Mouse (Mus musculus) liver, embryonic 14.5 days (tissue): ENCODE results near the gene Pet100. TPM values are rescaled to one million over a fixed set of nuclear protein-coding genes. Genes with fewer than 3 reads are reported as not detected.

Source experiments
- ATAC-seq: fragments of 200-750 bp; cut with Nextera tagmentation; 2 replicates; pipeline ENCODE4 v1.8.0; 2017; ENCODE audit warnings: moderate number of reproducible peaks, mild to moderate bottlenecking, moderate library complexity; ENCODE audit not compliant: insufficient read depth
- DNase-seq, 3 experiments: peaks; one replicate each; pipeline ENCODE4 v3.0.0-alpha.2; 2012 to 2013; ENCODE audit warnings: low read depth in 3 of 3, low spot score in 3 of 3
- H3K27ac ChIP-seq: fragments of 300-500 bp; sonication (generic); 2 replicates; pipeline ENCODE4 v1.5.1; 2014; ENCODE audit warnings: moderate library complexity, mild to moderate bottlenecking, control low read depth, inconsistent platforms
- H3K27me3 ChIP-seq: fragments of 300-500 bp; sonication (generic); 2 replicates; pipeline ENCODE4 v1.6.1; 2014; ENCODE audit warnings: mild to moderate bottlenecking, low read length, moderate library complexity; ENCODE audit not compliant: control insufficient read depth, insufficient read depth
- H3K36me3 ChIP-seq: fragments of 300-500 bp; sonication (generic); replicated peaks from 2 replicates; pipeline ENCODE4 v1.6.1; 2014; ENCODE audit warnings: low read depth; ENCODE audit not compliant: control insufficient read depth, insufficient read depth
- H3K4me1 ChIP-seq, 2 experiments: fragments of 200-500 bp in 1 of 2; fragments of 300-500 bp in 1 of 2; sonication (generic) in 1 of 2; replicated peaks; 2 replicates each; pipeline ENCODE4 v1.6.1; 2012 to 2014; ENCODE audit warnings: antibody characterized with exemption in 1 of 2, inconsistent platforms in 1 of 2, low read length in 1 of 2; ENCODE audit not compliant: control insufficient read depth in 2 of 2, insufficient read depth in 2 of 2
- H3K4me2 ChIP-seq: fragments of 300-500 bp; sonication (generic); 2 replicates; pipeline ENCODE4 v1.6.1; 2014; ENCODE audit warnings: low read depth, mild to moderate bottlenecking, control low read depth, moderate library complexity
- H3K4me3 ChIP-seq, 2 experiments: fragments of 200-500 bp in 1 of 2; fragments of 300-500 bp in 1 of 2; sonication (generic) in 1 of 2; 2 replicates each; pipeline ENCODE4 v1.5.1; 2012 to 2014; ENCODE audit warnings: low read depth in 2 of 2, low read length in 2 of 2, mild to moderate bottlenecking in 2 of 2, control low read depth in 1 of 2, inconsistent platforms in 1 of 2, moderate library complexity in 1 of 2; ENCODE audit not compliant: insufficient read depth in 1 of 2
- H3K9ac ChIP-seq: fragments of 300-500 bp; sonication (generic); replicated peaks from 2 replicates; pipeline ENCODE4 v1.6.1; 2014; ENCODE audit warnings: mild to moderate bottlenecking, control low read depth, moderate library complexity
- H3K9me3 ChIP-seq: fragments of 300-500 bp; sonication (generic); 2 replicates; pipeline ENCODE4 v1.6.1; 2016; ENCODE audit warnings: low read length, mixed read lengths; ENCODE audit not compliant: control insufficient read depth
- CTCF ChIP-seq: IDR thresholded peaks from 2 replicates; pipeline ENCODE4 v1.5.1; 2016; ENCODE audit warnings: antibody characterized with exemption, low read depth, control low read depth
- EP300 ChIP-seq: IDR thresholded peaks from 2 replicates; pipeline ENCODE4 v1.6.1; 2016; ENCODE audit warnings: antibody characterized with exemption, low read depth
- WGBS: fragments of 180-500 bp; shearing (Covaris S2); extraction: QIAGEN DNeasy Blood & Tissue Kit; methylation state at CpG from one replicate; pipeline ENCODE4 v1.1.7; 2014; ENCODE audit not compliant: insufficient replicate concordance; 5-methylcytosine and 5-hydroxymethylcytosine counted together
- polyA plus RNA-seq, 2 experiments: library from polyadenylated mRNA; depleted of rRNA in 1 of 2; stranded (reverse) in 1 of 2; unstranded in 1 of 2; fragments of >200 nt; fragmentation: Nextera tagmentation in 1 of 2; extraction: Ambion mirVana in 1 of 2; gene quantifications; 2 replicates each; pipeline versions ENCODE4 v1.2.1 to v1.2.3; 2012 to 2014

Gene Pet100
- polyA plus RNA-seq, 2 experiments: 32.5 to 113 TPM

- DNase-seq: no peak
- Histone ChIP-seq H3K27ac (no peak overlapping the region), H3K4me2 (no peak overlapping the region), H3K27me3 (no peaks in the 10 kb centered on the region; the same call in 1 of the 2 replicates), H3K4me1 (peaks cover 9 to 17% of the 10 kb centered on the region in 2 experiments; a peak in 3 of 4 replicates), H3K9ac (no peak overlapping the region), H3K9me3 (no peaks in the 10 kb centered on the region), H3K4me3 (no peak overlapping the region), H3K36me3 (no peaks in the 10 kb centered on the region)
- ATAC-seq: no peak
- TF ChIP-seq CTCF: no peak
- no peak for TF ChIP-seq EP300
- WGBS: 19% methylated on average over 5 of the region's 5 CpGs
These were observed 5.6 kb downstream of the Pet100 start for GRCm38 (mm10) chr8:3626971-3627370.

DNA sequence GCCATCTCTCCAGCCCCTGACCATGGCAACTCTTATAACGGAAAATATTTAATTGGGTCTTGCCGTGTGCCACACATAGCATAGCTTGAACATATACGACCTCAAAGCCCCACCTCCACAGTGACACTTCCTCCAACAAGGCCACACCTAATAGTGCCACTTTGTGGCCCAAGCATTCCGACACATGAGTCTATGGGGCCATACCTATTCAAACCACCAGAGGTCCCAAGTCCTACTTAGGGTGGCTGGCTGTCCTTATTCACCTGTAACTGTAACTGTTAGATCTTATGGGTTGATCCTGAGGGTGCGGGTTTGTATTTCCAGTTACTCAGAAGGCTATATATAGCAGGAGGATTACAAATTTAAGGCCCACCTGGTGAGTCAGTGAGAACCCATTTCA lies 6.7 kb downstream of the Pet100 start:
- Histone ChIP-seq H3K9me3 (no peaks in the 10 kb centered on the region), H3K4me1 (peaks cover 12 to 16% of the 10 kb centered on the region in 2 experiments; a peak in 3 of 4 replicates), H3K27ac (no peak overlapping the region), H3K4me2 (no peak overlapping the region), H3K36me3 (no peaks in the 10 kb centered on the region), H3K27me3 (no peaks in the 10 kb centered on the region; the same call in 1 of the 2 replicates), H3K9ac (no peak overlapping the region), H3K4me3 (no peak overlapping the region)
- 35% methylated on average over 5 of the region's 5 CpGs for WGBS
- DNase-seq: no peak
- TF ChIP-seq EP300 (no peak), CTCF (peak; percentile 62)
- no peak for ATAC-seq

GRCm38 (mm10) chr8:3630647-3631477 lies 9.5 kb downstream of the Pet100 start, which contains the start of gene Stxbp2:
Stxbp2 (plus strand) TSS chr8:3630955.
- Histone ChIP-seq H3K4me2 (peak within 1 kb of the TSS; percentile 83), H3K4me1 (peaks cover 12 to 16% of the 10 kb centered on the region in 2 experiments; a peak in 3 of 4 replicates), H3K27ac (no peak within 1 kb of the TSS), H3K36me3 (peaks cover 3% of the 10 kb centered on the region), H3K9me3 (no peaks in the 10 kb centered on the region), H3K27me3 (no peaks in the 10 kb centered on the region; the same call in 1 of the 2 replicates), H3K9ac (peak within 1 kb of the TSS; percentile 63), H3K4me3 (peak within 1 kb of the TSS; percentile 69 to 89)
- ATAC-seq (peak; percentile 90), DNase-seq (peak; percentile 66 to 75 (median 71))
- 5% methylated on average over 47 of the region's 47 CpGs for WGBS
- no peak for TF ChIP-seq EP300
- TF ChIP-seq CTCF: peak; percentile 27; the same call in 1 of the 2 replicates

DNA sequence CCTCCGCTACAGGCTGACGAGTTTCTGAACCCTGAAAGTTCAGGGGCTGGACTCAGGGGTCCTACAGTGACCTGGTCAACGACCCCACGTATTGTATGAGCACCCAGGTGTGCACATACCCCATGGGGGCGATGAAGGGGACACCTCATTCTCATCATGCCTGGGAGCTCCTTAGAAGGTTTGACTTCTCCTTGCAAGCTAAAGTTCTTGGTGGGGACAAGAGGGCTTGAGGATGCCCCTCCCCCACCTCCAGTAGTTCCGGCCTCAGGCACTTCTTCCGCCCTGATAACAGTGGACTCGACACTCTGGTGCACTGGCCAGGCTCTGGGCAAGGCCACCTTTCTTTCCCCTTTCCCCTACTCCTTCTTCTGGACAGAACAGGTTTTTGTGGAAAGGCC lies 10.1 kb downstream of the Pet100 start:
- 2% methylated on average over 8 of the region's 8 CpGs for WGBS
- TF ChIP-seq EP300 (no peak), CTCF (no peak)

GRCm38 (mm10) chr8:3645804-3646203 lies 24.5 kb downstream of the Pet100 start:
- H3K4me2 ChIP-seq: no peak overlapping the region
- no peak overlapping the region for H3K27ac ChIP-seq
- H3K36me3 ChIP-seq: peaks cover 5% of the 10 kb centered on the region; the same call in 1 of the 2 replicates
- DNase-seq (peak in 2 of 3 experiments; percentile 47 to 56), ATAC-seq (peak; percentile 73)
- no peak for TF ChIP-seq EP300
- TF ChIP-seq CTCF: peak; percentile 69
- H3K4me3 ChIP-seq: no peak overlapping the region
- H3K4me1 ChIP-seq: peaks cover 0 to 6% of the 10 kb centered on the region in 2 experiments; a peak in 2 of 4 replicates
- H3K9ac ChIP-seq: no peak overlapping the region
- no peaks in the 10 kb centered on the region for H3K27me3 ChIP-seq
- no peaks in the 10 kb centered on the region for H3K9me3 ChIP-seq
- WGBS: 9% methylated on average over 5 of the region's 5 CpGs

More for the DNA sequence above, 10.1 kb downstream of the Pet100 start:
- DNase-seq (peak; percentile 41 to 55 (median 43)), ATAC-seq (peak; percentile 51)
- peak overlapping the region; percentile 63 for H3K9ac ChIP-seq
- no peaks in the 10 kb centered on the region for H3K9me3 ChIP-seq
- H3K36me3 ChIP-seq: peaks cover 3% of the 10 kb centered on the region
- peak overlapping the region; percentile 83 for H3K4me2 ChIP-seq
- peak overlapping the region; percentile 69 to 89 for H3K4me3 ChIP-seq
- H3K4me1 ChIP-seq: peaks cover 12 to 16% of the 10 kb centered on the region in 2 experiments; a peak in 3 of 4 replicates
- no peaks in the 10 kb centered on the region; the same call in 1 of the 2 replicates for H3K27me3 ChIP-seq
- H3K27ac ChIP-seq: no peak overlapping the region
